Mouse (Mus musculus) fat pad, adult 2 months (tissue): ENCODE results near the gene Olfr807.

Experiments
- DNase-seq: peaks from one replicate; pipeline ENCODE4 v3.0.0-alpha.2; 2011; ENCODE audit warnings: low read depth, low spot score; ENCODE audit errors: extremely low read depth

Gene Olfr807

DNA sequence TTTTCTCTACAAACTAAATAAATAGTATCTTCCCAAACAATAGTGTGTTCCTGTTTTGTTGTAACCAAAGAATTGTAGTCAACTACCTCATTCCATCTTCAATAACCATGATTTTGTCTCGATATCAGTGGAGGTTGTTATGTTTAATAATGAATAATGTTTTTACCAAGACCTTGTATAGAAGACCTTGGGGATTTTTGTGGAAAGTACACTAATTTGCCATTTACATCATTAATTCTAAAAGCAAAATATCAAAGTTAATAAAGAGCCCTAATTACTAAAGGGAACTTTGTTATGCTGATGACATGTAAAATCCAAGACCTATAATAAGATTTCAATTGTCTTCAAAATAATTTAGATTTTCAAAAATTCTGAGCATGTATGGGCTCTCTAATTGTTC, at the start of gene Olfr807:
Olfr807 (minus strand) TSS at position 101 of the 400 bp plus-strand sequence.
- no peak for DNase-seq

DNA sequence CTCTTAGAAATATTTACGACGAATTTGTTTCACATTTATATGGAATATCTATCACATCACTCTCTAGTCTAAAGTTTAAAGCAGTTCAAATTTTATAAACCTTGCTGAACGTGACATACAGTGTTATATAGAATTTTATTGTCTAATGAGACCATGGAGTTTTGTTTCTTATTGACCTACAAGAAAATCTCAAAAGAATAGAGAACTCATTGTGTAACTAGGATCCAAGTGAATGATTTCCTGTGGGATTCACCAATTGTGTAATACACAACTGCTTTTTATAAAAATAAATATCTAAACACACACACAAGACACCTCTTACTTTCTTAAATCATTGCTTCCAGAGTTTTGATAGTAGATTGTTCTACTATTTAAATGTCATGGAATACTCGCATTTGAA, 46.7 kb upstream of the Olfr807 start, which contains the start of gene Olfr811:
Olfr811 (minus strand) TSS at position 101 of the 400 bp plus-strand sequence.
- no peak for DNase-seq

DNA sequence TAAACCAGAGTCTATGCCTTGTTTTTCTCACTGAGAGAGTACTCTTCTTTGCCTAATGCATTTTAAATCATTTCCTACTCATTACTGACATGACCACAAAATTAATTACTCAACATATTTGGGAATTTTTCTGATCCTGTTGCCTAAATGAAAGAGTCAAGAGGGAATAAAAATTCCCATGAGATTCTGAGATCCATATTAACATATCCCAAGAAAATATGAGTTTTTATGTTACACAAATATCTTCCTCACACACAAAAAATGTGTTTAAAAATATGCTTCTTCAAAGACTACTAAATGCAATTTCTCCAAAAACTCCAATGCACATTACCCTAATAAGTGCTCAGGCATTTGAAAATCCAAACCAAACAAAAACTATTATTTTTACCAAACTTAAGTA, 37.2 kb upstream of the Olfr807 start, which contains the start of gene Olfr810:
Olfr810 (minus strand) TSS at position 101 of the 400 bp plus-strand sequence.
- DNase-seq = no peak

DNA sequence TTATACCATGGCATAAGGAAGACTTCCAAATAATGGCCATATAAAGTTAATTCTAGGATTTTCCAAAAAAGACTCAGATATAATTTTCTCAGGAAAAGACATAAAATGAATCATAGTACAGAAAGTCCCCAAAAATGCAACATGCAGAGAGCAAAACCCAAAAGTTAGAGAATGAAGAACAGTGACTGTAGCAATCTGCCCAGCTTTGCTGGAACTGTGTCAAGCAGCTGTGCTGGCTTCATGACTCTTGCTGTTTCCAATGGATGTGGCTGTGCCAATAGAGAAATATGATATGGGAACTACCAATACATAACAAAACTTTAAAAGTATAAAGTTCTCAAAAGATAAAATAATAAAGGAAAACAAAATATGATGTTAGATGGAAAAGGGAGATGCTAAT, 20.5 kb upstream of the Olfr807 start:
- no peak for DNase-seq

DNA sequence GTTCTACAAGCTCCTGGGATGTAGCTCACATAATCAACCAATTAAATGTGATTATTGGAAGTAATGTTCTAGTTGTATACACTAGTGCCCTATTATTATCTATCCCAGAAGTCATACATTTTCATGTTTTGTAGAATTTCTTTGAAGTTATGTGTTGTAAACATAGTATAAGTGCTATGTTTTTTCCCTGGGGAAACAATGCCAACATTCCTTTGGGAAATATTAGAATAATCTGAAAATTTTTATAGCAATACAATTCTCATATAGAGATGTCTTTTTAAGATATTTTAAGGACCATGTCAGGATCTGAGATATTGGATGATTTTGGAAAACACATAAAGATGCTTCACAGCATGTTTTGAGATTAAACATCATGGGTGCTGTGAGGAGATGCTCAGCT, 16.7 kb upstream of the Olfr807 start, which contains the start of gene Olfr809:
Olfr809 (plus strand) TSS at position 301 of the 400 bp plus-strand sequence.
- no peak for DNase-seq

DNA sequence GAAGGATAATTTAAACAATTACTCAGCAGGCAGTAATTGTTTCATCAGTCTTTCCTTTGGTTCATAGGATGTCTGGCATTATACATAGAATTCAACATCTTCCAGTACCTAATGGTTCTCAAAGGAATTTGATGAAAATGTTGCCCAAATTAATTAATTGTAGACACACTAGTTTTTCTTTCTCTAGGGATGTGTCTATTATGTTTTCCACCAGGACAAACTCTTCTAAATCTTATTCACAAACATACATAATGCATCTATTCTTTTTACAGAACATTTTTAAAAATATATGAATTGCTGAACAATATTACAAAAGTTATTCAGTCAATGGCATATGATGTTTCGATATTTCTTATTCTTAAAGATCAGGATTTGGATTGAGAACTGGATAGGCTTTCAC, 7.6 kb upstream of the Olfr807 start, which contains the start of gene Olfr808:
Olfr808 (plus strand) TSS at position 301 of the 400 bp plus-strand sequence.
- DNase-seq = no peak

DNA sequence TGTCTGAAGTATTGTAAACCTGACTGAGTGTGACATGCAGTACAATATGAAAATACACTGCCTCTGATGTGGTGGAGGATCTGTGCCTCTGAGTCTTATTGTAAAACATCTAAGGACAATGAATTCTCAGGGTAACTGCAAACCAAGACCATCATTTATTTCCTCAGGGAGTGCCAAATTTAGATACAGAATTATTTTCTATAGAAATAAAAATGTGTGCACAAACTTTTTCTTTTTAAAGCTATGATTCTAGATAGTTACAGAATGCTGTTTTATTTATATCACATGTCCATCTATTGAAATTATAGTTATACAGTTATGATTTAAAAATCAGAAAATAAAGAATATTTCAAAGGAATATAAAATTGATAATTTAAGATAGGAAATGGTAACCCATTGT, 15.8 kb downstream of the Olfr807 start, which contains the start of gene Olfr806:
Olfr806 (minus strand) TSS at position 101 of the 400 bp plus-strand sequence.
- DNase-seq = no peak

DNA sequence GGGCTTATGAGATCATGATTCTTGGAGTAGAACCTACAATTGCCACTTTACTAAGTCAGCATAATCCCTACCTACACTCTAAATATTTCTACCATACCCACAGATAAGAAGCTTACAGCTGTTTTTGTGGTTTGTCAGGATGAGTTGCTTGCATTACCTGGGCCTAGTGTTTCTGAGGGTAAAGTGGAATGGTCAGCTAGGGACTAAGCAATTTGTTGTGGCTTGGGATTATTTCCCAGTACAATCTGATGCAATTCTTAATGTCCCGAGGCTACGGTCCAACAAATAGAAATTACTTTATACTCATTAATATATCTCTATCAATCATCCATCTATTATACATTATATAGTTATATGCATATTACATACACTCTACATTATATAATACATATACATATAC, 28.3 kb downstream of the Olfr807 start, which contains the start of gene Olfr805:
Olfr805 (minus strand) TSS at position 101 of the 400 bp plus-strand sequence.
- DNase-seq = no peak
